Mouse (Mus musculus) skeletal muscle tissue, postnatal 0 days (tissue): ENCODE data around the gene Mrpl44. TPM values are rescaled to one million over a fixed set of nuclear protein-coding genes. Genes with fewer than 3 reads are reported as not detected.

Experiments used
- polyA plus RNA-seq: library from polyadenylated mRNA; unstranded; fragments of >200 nt; fragmentation: Nextera tagmentation; extraction: Ambion mirVana; gene quantifications from 2 replicates; pipeline ENCODE4 v1.2.1, GENCODE M21; 2015

Mrpl44 gene
- 56.2 and 60.2 TPM in 2 replicates for polyA plus RNA-seq

DNA sequence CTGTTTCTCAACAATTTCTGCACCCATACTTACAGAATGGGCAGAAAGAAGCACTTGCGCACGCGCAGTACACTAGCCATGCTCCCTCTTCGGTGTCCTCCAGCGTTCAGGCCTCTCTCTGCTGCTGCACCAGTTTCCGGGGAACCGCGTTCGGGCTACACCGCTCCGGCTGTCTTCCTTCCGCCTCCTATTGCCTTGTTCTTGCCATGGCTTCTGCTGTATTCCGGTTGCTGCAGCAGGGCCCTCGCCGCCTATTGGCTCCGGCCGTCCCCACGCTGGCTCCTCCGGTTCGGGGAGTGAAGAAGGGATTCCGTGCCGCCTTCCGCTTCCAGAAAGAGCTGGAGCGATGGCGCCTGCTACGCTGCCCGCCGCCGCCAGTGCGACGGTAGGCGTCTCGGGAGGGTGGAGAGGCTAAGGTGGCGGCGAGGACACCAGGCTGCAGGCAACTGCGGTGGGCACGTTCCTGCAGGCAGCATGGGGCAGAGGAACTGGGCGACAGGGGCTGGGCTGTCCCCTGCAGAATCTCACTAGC is at the start of gene Mrpl44, which contains the start of gene Wdfy1:
Gene Mrpl44 (plus strand): TSS at position 92 of the 532 bp plus-strand sequence.
Gene Wdfy1 (minus strand): TSS at position 217 of the 532 bp plus-strand sequence.

Other genes with a start within 250 kb of the Mrpl44 start
- not detected in 2 replicates for gene Ap1s3, start 104.0 kb upstream of the Mrpl44 start, polyA plus RNA-seq
- gene Wdfy1, start 125 bp downstream of the Mrpl44 start, polyA plus RNA-seq = 31.5 and 33.3 TPM in 2 replicates
- gene Serpine2, start 85.2 kb downstream of the Mrpl44 start, polyA plus RNA-seq = 73.2 and 77.1 TPM in 2 replicates